Mouse (Mus musculus) effector memory CD4-positive, alpha-beta T cell, adult 5 months (primary cell): ENCODE results near the gene Slc9b2. TPM values are rescaled to one million over a fixed set of nuclear protein-coding genes. Genes with fewer than 3 reads are reported as not detected.

Experiments used
- polyA plus RNA-seq: library from polyadenylated mRNA; unstranded; fragments of 100-300 nt; shearing (Covaris generic); gene quantifications from one replicate; pipeline ENCODE4 v1.2.1, GENCODE M21; 2017

Slc9b2 gene
- polyA plus RNA-seq = 3.4 TPM

GRCm38 (mm10) chr3:135307411-135308259 lies at the start of gene Slc9b2:
Gene Slc9b2, plus strand, starts transcription at chr3:135307700.

GRCm38 (mm10) chr3:135280669-135281415 lies 26.7 kb upstream of the Slc9b2 start, which contains the start of gene Bdh2:
Gene Bdh2, plus strand, starts transcription at chr3:135281221.

GRCm38 (mm10) chr3:135347739-135348264 lies 40.3 kb downstream of the Slc9b2 start, which contains the start of gene Slc9b1:
Gene Slc9b1, plus strand, starts transcription at chr3:135348029.

Other genes with a start within 250 kb of the Slc9b2 start
- 0.57 TPM for gene Cenpe, start 95.2 kb upstream of the Slc9b2 start, polyA plus RNA-seq
- gene Bdh2, start 26.5 kb upstream of the Slc9b2 start, polyA plus RNA-seq = not detected
- not detected for gene Slc9b1, start 40.3 kb downstream of the Slc9b2 start, polyA plus RNA-seq
- 127 TPM for gene Cisd2, start 116.2 kb downstream of the Slc9b2 start, polyA plus RNA-seq
- 927 TPM for gene Ube2d3, start 130.4 kb downstream of the Slc9b2 start, polyA plus RNA-seq
- gene Manba, start 177.9 kb downstream of the Slc9b2 start, polyA plus RNA-seq = 16.6 TPM